In the genomic region with DNA sequence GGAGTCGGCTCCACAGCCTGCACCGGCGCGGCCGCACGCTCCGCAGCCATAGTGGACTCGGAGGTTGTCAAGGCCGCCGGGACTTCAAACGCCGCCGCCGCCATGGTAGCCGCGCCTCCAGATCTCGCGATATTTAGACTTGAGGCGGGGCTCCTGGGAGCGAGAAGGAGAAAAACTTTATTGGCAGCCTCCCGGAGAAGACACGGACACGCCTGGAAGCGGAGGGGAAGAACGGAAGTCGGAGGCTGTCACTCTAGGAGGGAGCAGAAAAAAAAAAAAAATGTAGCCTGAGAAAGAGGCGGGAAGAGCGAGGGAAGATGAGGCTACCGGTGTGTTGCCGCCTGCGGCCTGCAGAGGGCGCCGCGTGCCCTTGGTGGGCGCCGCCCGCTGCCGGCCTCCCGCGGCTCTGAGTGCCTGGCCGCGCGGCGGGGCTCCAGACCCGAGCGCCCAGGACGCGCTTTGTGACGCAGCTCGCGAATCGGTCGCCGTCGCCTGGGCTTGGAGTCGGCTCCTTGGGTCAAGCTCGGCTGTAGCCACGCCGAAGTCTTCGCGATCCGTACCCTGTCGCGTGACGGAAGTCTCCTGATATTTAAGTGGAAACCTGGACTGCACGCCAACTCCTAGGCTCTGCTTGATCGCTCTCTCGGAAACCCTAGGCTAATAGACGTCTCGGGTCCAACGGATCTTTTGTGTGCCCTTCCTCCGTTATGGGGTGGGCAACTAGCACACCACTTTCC, we compare ENCODE assay signal across 8 mouse cellular contexts. TPM values are rescaled to one million over a fixed set of nuclear protein-coding genes. Genes with fewer than 3 reads are reported as not detected.
DNase-seq lines count a peak whose midpoint lies in the region; ATAC-seq and TF ChIP-seq lines count a peak whose summit lies in the region.

Gene Ddx20 (minus strand): TSS at position 251 of the 737 bp plus-strand sequence.

- peak within 1 kb of the TSS; percentile 72 for H3K4me2 ChIP-seq in hindbrain, embryonic 13.5 days

- peak within 1 kb of the TSS; percentile 92 for H3K9ac ChIP-seq in hindbrain, embryonic 13.5 days

- H3K27me3 ChIP-seq in Patski: peaks cover 11% of the 10 kb centered on the region
- peaks cover 4% of the 10 kb centered on the region; the same call in 1 of the 2 replicates for H3K27me3 ChIP-seq in hindbrain, embryonic 13.5 days

- POLR2A ChIA-PET in Patski (lab: Charles Lee): interaction anchor here (1.5 to 1.8 kb wide), 3 partner anchors 18 to 38 kb away, joined by 4 to 13 read pairs (median 5); no protein-coding TSS in a partner anchor

- peaks cover 14% of the 10 kb centered on the region; the same call in 1 of the 2 replicates for H3K36me3 ChIP-seq in hindbrain, embryonic 13.5 days

- ATAC-seq in Patski: peak; percentile 98
- ATAC-seq in hindbrain, embryonic 13.5 days (ENCODE audit: low FRiP score): peak; percentile 97

- peaks cover 11% of the 10 kb centered on the region for H3K4me1 ChIP-seq in hindbrain, embryonic 13.5 days (replicated peaks)

- peak within 1 kb of the TSS; percentile 93 for H3K4me3 ChIP-seq in hindbrain, embryonic 13.5 days

- peak within 1 kb of the TSS; percentile 86 for H3K27ac ChIP-seq in hindbrain, embryonic 13.5 days

- H3K9me3 ChIP-seq in hindbrain, embryonic 13.5 days: no peaks in the 10 kb centered on the region

- in situ Hi-C loops in Patski (cut with MboI; ENCODE audit: low pct_unique_long_range_greater_than_20kb): loop anchor here (5.0 to 25.0 kb wide), 2 partner anchors 35 to 1025 kb away; no protein-coding TSS in a partner anchor

- peak; percentile 98 for DNase-seq in Patski (ENCODE audit: low read depth, low spot score)
- peak; percentile 94 to 95 for DNase-seq in cerebellum, postnatal 14 days
- DNase-seq in frontal cortex, postnatal 14 days (ENCODE audit: low spot score in 2 of 2): peak; percentile 89 to 93
- DNase-seq in layer of hippocampus, postnatal 25 days (ENCODE audit: extremely low spot score in 1 of 2, low spot score in 1 of 2): peak; percentile 81 to 84
- DNase-seq in lung, postnatal 25 days (ENCODE audit: low spot score): peak; percentile 98
- peak; percentile 98 for DNase-seq in retina, embryonic 14.5 days (ENCODE audit: low spot score)
- peak; percentile 95 for DNase-seq in thymus, postnatal 4 days

- WGBS in hindbrain, embryonic 13.5 days: under 1% methylated on average over 62 of the region's 72 CpGs

- CTCF ChIA-PET in Patski (lab: Charles Lee): interaction anchor here (0.6 to 11.2 kb wide), 10 partner anchors 12 to 212 kb away, joined by 3 to 140 read pairs (median 3); no protein-coding TSS in a partner anchor

- TF ChIP-seq CTCF in Patski (IDR thresholded peaks at IDR 0.05): no peak

RNA-seq across cellular contexts. Expression of gene Ddx20, which starts in this region (rescaled TPM):
- polyA plus RNA-seq in Patski (2021): 22.4 TPM
- 26.4 and 27.4 TPM in 2 replicates for polyA plus RNA-seq in hindbrain, embryonic 13.5 days (2015; fragmentation: Nextera tagmentation; extraction: Ambion mirVana)
- total RNA-seq in layer of hippocampus, postnatal 25 days (2021): 10 to 100 TPM; 11.5 to 12.0 TPM

Comparison
In these comparisons a context has a peak if more than half of its experiments do, and no peak if none do; other contexts are left out.
1. Peak in every context shown above with its lines: DNase-seq, ATAC-seq, H3K4me3 ChIP-seq and H3K27ac ChIP-seq.